Mouse (Mus musculus) c-Kit-positive CD71-positive TER-119-positive erythroid progenitor cells, embryonic 14.5 days (primary cell): ENCODE results near the gene Celf5.

ENCODE experiments used
- DNase-seq: peaks from one replicate; pipeline ENCODE4 v3.0.0-alpha.2; 2013; ENCODE audit warnings: low spot score

The Celf5 gene

DNA sequence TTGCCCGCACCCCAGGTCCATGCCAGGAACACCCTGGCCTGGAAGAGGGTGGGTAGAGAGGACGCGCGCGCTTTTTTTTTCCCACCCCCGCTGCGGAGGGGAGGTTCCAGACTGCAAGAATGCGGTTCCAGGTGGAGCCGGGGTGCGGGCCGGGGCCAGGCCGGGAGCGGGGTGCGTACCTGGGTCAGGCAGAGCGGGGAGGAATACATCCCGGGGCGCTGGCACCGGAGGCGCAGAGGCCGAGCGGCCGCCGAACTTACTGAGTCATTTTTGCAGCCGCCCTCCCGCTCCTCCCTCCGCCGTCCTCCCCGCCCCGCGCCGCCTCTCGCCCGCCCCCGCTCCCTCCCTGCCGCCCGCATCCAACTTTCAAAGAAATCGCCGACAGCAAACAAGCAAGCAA lies 55.6 kb downstream of the Celf5 start:
- no peak for DNase-seq

GRCm38 (mm10) chr10:81426081-81426671 lies 56.3 kb downstream of the Celf5 start:
- DNase-seq, result no peak

- no peak for DNase-seq
Observed at GRCm38 (mm10) chr10:81425236-81425850, 57.2 kb downstream of the Celf5 start.

GRCm38 (mm10) chr10:81424246-81425051 lies 58.1 kb downstream of the Celf5 start:
- no peak for DNase-seq

DNA sequence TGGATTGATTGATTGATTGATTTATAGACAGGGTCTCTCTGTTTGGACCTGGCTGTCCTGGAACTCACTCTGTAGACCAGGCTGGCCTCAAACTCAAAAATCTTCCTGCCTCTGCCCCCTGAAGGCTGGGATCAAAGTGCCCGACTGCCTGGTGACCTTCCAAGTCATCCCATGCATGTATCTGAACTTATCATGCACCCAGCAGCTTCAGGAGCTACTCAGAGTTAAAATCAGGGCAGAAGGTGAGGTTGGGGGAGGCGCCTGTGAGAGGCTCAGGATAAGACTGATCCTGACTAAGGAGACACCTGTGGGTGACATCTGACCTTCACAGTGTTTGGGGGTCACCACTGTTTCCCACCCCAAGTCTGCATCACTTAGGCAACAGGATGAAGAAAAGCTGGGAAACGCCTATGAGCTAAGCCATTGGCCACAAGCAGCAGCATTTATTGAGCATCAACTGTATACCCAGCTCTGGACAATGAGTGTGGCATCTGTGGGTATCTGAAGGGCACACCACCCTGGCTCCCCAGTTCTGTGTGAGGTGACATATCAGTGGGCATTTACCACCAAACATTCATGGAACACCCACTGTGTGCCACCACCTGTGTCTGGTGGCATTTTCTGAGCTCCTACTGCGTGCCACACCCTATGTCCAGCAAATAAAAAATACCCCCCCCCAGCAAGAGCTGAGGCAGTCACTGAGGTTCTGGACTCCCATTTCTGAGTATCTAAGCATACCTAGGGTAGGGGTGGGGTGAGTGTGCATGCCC lies 58.8 kb downstream of the Celf5 start:
- no peak for DNase-seq

- no peak for DNase-seq
Observed at GRCm38 (mm10) chr10:81422661-81423217, 59.8 kb downstream of the Celf5 start.

GRCm38 (mm10) chr10:81422191-81422590 lies 60.3 kb downstream of the Celf5 start:
- no peak for DNase-seq

DNA sequence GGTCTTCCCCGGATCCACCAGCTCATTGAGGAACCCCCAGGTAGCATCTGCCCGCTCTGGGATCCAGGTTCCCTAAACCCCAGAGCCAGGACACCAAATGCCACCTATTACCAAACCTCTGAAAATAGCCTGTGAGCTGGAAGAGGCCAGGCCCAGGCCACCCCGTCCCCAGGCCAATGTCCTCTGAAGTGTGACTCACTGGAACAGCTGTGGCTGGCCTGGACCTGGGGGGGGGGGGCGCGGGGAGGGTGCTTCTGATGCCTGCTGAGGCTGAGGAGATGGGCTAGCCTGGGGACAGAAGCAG lies 60.8 kb downstream of the Celf5 start:
- no peak for DNase-seq

GRCm38 (mm10) chr10:81421041-81421796 lies 61.3 kb downstream of the Celf5 start:
- DNase-seq, result no peak

- no peak for DNase-seq
Observed at GRCm38 (mm10) chr10:81420191-81420767, 62.2 kb downstream of the Celf5 start.

DNA sequence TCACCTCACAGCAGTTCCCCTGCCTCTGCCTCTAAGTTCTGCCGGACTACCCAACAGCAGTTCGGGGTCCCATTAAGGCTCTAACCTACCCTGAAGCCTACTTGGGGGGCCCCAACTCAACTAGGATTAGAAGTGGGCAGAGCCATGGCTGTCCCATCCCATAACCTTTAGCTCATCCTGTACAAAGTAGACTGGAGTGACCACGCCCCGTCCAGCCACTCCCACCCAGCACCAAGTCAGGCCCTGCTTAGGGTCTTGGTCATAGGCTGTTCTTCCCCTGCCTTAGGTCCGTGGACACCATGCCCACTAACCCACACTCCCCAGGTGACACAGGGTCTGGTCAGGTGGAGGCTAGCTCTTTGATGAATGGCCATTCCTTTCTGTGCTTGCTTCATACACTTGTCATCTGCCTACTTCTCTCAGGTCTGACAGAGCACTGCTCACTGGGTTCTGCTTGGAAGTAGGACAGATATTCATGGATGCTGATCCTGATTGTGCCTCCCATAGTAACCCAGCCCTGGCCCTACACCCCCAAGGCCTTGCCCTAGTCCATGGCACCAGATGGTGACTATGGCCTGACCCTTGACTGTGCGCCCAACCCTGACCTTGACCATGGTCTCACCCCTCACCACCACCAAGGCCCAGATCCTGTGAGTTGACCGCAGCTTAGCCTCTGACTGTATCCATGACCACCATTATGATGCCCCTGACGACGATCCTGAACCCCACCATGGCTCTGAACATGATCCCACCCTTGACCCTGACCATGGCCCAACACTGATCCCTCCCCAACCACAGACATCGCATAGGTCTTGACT lies 63.2 kb downstream of the Celf5 start:
- no peak for DNase-seq

DNA sequence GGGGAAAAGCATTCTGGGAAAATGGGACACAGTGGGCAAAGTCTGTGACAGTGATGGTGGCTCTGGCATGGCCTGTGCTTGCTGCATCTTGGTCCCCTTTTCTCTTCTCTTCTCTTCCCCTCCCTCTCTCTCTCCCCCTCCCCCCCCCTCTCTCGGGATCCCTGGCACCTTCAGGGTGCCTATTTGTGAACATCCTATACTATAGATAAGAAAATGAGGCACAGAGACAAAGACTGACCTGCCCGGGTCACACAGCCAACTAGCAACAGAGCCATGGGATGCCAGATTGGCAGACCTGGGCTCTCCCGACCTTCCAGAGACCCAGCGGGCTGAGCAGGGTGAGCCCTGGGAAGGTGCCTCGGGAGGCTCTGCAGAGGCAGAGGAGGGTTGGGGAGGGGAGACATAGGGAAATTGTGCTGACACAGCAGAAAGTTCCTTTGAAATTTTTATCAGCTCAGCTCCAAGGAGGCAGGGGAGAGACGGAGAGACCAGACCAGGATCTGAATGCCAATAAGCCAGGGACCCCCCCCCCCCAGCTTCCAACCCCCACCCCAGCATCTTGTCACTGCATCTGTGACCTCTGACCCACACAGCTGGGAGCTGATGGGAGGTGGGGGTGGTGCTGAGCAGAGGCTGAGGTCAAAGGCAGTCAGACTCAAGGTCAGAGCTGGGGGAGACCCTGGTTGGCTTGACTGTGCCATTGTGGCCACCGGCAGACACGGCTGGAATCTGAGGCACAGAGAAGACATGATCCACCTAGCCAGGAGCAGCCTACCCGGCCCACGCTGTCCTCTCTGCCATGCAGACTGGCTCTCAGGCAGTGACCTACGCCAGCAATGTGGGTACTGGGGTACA lies 64.1 kb downstream of the Celf5 start:
- DNase-seq, result no peak

GRCm38 (mm10) chr10:81417227-81418215 lies 65.0 kb downstream of the Celf5 start:
- DNase-seq, result no peak

DNA sequence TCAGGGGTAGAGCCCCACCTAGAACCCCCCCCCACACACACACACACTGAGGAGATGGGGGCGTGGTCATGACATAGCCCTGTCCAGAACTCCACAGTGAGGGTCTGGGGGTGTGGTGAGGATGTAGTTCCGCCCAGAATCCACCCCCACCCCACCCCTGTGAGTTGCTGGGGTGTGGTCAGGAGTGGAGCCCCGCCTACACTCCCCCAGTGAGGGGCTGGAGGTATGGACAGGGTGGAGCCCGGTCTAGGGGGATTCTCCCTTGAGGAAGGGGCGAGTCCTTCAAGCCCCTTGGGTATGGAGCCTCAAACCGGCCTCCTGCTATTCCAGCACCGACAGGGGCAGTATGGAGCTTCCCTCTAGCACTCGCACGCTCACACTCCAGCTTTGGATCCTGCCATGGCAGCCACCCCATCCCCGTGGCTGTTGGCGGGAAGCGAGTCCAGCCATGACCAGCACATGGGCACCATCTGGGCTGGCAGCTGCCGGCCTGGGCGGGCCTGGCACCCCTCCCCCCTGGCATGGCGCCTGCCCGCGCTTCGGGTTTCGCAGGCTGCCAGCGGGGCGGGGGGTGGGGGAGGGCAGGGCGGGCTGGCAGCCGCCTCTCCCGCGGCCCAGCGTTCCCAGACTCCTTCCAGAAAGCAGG lies 65.8 kb downstream of the Celf5 start:
- DNase-seq, result no peak

DNA sequence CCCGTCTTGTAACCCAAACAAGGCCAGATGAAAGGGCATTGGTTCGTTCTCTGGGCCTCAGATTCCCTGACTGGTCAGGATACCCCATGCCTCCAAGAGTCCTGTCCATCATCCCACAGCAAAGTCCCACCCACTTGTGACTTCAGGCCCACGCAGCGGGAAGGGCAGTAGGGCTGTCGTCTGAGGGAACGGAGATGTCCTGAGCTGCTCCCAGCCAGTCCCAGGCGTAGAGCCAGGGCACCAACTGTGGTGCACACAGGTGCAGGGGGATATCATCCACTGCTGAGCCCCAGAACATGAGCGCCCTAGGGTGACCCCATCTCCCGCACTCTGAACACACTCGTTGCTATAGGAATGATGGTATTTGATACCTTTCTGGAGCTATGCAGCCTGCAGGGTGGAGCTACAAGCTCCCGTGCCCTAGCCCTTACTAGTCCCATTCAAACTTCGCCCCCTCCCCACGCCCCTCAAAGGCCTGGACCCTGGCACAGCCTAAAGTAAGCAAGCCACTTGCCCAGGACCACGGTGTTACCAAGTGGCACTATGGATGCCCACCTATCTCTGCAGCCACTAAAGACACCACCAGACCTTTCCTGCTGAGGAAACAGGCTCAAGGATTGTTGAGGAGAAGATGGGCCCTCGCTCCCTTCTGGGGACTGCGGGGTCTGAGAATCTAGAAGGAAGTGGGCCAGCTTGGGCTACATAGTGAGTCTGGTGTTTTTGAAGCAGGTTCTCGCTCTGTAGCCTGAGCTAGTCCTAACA lies 66.8 kb downstream of the Celf5 start:
- no peak for DNase-seq

GRCm38 (mm10) chr10:81415146-81415545 lies 67.4 kb downstream of the Celf5 start:
- DNase-seq, result no peak

- DNase-seq, result no peak
Observed at GRCm38 (mm10) chr10:81414682-81415081, 67.8 kb downstream of the Celf5 start.
